Mouse (Mus musculus): ENCODE data around the gene Fes. TPM values are rescaled to one million over a fixed set of nuclear protein-coding genes. Genes with fewer than 3 reads are reported as not detected.

Gene Fes
- total and polyA plus RNA-seq, 3 experiments: 2.7 to 6.6 TPM; not detected in 1

- Histone ChIP-seq H3K9ac (ENCODE audit: control insufficient read depth, low read depth, low read length, poor library complexity, severe bottlenecking) (no peak overlapping the region), H3K4me1 (ENCODE audit: control insufficient read depth in 1 of 2, insufficient read depth in 2 of 2, low read length in 2 of 2) (no peaks in the 10 kb centered on the region; a peak in 1 of 4 replicates), H3K4me3 (ENCODE audit: control insufficient read depth in 1 of 2, insufficient read depth in 1 of 2, low read depth in 2 of 2, low read length in 2 of 2) (no peak overlapping the region), H3K9me3 (replicated peaks; ENCODE audit: insufficient read depth, low read length) (no peaks in the 10 kb centered on the region), H3K36me3 (ENCODE audit: control insufficient read depth in 1 of 2, insufficient read depth in 2 of 2, low read length in 2 of 2) (peaks cover 0 to 2% of the 10 kb centered on the region in 2 experiments; a peak in 2 of 4 replicates), H3K27ac (ENCODE audit: control insufficient read depth, low read depth, low read length) (no peak overlapping the region), H3K27me3 (ENCODE audit: control insufficient read depth in 1 of 2, insufficient read depth in 2 of 2, low read length in 2 of 2) (no peaks in the 10 kb centered on the region), H3K79me2 (ENCODE audit: control insufficient read depth, insufficient read depth, low read length, poor library complexity) (no peaks in the 10 kb centered on the region; the same call in 1 of the 2 replicates)
- peak; percentile 49 for DNase-seq (ENCODE audit: low read depth, low spot score)
- TF ChIP-seq ZC3H11A (IDR thresholded peaks at IDR 0.05; ENCODE audit: low read depth, low read length): peak; percentile 12; the same call in 1 of the 2 replicates
- no peak for TF ChIP-seq CHD1 (IDR thresholded peaks at IDR 0.05; ENCODE audit: low read depth, low read length)
- no peak for TF ChIP-seq MAX (IDR thresholded peaks at IDR 0.05; ENCODE audit: low read length)
- TF ChIP-seq GABPA (IDR thresholded peaks at IDR 0.05; ENCODE audit: low read depth, low read length): no peak
- no peak for TF ChIP-seq POLR2A (IDR thresholded peaks at IDR 0.05; ENCODE audit: control insufficient read depth in 1 of 2, insufficient read depth in 1 of 2, low read depth in 1 of 2, low read length in 2 of 2, poor library complexity in 1 of 2)
- TF ChIP-seq HCFC1 (IDR thresholded peaks at IDR 0.05; ENCODE audit: low read depth, low read length): no peak
- TF ChIP-seq CTCF (IDR thresholded peaks at IDR 0.05 in 2 of 3, conservative IDR thresholded peaks at IDR 0.05 in 1 of 3; ENCODE audit: control insufficient read depth in 1 of 3, insufficient read depth in 1 of 3, low read depth in 2 of 3, low read length in 3 of 3, poor library complexity in 1 of 3, severe bottlenecking in 1 of 3): peak in 1 of 3 experiments; percentile 25; a peak in 1 of 6 replicates
- no peak for TF ChIP-seq KAT2A (conservative IDR thresholded peaks at IDR 0.05; ENCODE audit: low read depth, low read length)
- no peak for TF ChIP-seq BHLHE40 (IDR thresholded peaks at IDR 0.05; ENCODE audit: borderline replicate concordance, low read depth, low read length)
- TF ChIP-seq TBP (IDR thresholded peaks at IDR 0.05; ENCODE audit: low read depth, low read length): no peak
- TF ChIP-seq ZKSCAN1 (IDR thresholded peaks at IDR 0.05; ENCODE audit: low read depth, low read length): no peak
- no peak for TF ChIP-seq NRF1 (IDR thresholded peaks at IDR 0.05; ENCODE audit: insufficient read depth, low read depth, low read length, poor library complexity, severe bottlenecking)
- TF ChIP-seq RAD21 (IDR thresholded peaks at IDR 0.05; ENCODE audit: low read depth, low read length): peak; percentile 29
- peak; percentile 38 for TF ChIP-seq SMC3 (IDR thresholded peaks at IDR 0.05; ENCODE audit: low read depth, low read length)
These were observed 6.9 kb upstream of the Fes start for GRCm38 (mm10) chr7:80394600-80394999.

GRCm38 (mm10) chr7:80392119-80392518, 4.4 kb upstream of the Fes start:
- H3K4me1 ChIP-seq (ENCODE audit: control insufficient read depth in 1 of 2, insufficient read depth in 2 of 2, low read length in 2 of 2): peaks cover 2 to 8% of the 10 kb centered on the region in 2 experiments; a peak in 2 of 4 replicates
- H3K27ac ChIP-seq (ENCODE audit: control insufficient read depth, low read depth, low read length): no peak overlapping the region
- H3K79me2 ChIP-seq (ENCODE audit: control insufficient read depth, insufficient read depth, low read length, poor library complexity): no peaks in the 10 kb centered on the region
- H3K36me3 ChIP-seq (ENCODE audit: control insufficient read depth in 1 of 2, insufficient read depth in 2 of 2, low read length in 2 of 2): peaks cover 0 to 2% of the 10 kb centered on the region in 2 experiments; a peak in 2 of 4 replicates
- no peak overlapping the region for H3K9ac ChIP-seq (ENCODE audit: control insufficient read depth, low read depth, low read length, poor library complexity, severe bottlenecking)
- DNase-seq (ENCODE audit: low read depth, low spot score): no peak
- TF ChIP-seq GABPA (IDR thresholded peaks at IDR 0.05; ENCODE audit: low read depth, low read length) (no peak), MYB (IDR thresholded peaks at IDR 0.05; ENCODE audit: low read depth, low read length) (no peak), MAZ (IDR thresholded peaks at IDR 0.05; ENCODE audit: low read depth, low read length) (no peak)
- H3K9me3 ChIP-seq (replicated peaks; ENCODE audit: insufficient read depth, low read length): no peaks in the 10 kb centered on the region
- H3K27me3 ChIP-seq (ENCODE audit: control insufficient read depth in 1 of 2, insufficient read depth in 2 of 2, low read length in 2 of 2): no peaks in the 10 kb centered on the region
- no peak overlapping the region for H3K4me3 ChIP-seq (ENCODE audit: control insufficient read depth in 1 of 2, insufficient read depth in 1 of 2, low read depth in 2 of 2, low read length in 2 of 2)

Measured in MEL (cell line).